Mouse (Mus musculus): ENCODE results near the gene Arl5c.

The Arl5c gene

GRCm38 (mm10) chr11:97994539-97995100 is 1.4 kb downstream of the Arl5c start:
- peak; percentile 94 for DNase-seq (ENCODE audit: low read depth)

- DNase-seq (ENCODE audit: low read depth): peak; percentile 95
Measured at GRCm38 (mm10) chr11:97988530-97989096, 7.4 kb downstream of the Arl5c start.

DNA sequence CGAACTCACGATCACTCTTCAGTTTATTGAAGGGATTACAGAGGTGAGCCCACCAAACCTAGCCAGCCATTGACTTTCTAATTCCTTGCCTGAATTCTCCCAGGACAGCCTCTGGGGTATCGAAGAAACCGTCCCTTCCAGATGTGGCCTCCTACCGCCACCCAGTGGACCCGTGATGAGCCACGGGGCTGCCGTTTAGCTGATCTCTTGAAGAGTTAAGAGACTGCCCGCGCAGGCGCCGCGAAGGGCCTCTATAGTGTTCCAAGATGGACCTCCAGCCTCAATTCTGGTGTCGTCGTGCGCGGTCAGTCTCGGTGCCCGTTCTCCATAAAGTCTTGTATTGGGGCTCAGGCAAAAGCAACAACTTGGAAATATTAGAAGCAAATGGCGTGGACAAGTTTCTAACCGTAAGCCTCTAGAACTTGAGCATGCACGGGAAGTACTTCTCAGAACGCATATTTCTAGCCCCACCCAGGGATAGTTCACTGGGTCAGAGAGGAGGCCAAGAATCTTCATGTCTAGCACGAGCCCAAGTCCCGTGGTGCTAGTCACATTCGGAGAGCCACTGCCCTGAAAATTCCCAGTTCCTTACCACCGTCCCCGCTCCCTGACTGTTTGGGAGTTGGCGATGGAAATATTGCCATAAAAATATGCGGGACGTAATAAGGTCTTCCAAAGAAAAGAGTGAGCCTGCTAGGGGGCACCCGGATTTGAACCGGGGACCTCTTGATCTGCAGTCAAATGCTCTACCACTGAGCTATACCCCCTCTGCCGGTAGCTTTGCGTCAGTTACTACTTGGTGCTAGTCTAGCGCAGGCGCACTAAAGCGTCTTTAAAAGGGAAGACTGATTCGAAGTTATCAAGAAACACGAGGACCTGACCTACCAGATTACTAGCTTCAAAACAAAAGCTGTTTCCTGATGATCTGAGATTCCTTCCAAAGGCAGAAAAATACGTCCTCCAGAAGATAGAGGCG is 8.1 kb downstream of the Arl5c start:
- peak; percentile 97 for DNase-seq (ENCODE audit: low read depth)

DNA sequence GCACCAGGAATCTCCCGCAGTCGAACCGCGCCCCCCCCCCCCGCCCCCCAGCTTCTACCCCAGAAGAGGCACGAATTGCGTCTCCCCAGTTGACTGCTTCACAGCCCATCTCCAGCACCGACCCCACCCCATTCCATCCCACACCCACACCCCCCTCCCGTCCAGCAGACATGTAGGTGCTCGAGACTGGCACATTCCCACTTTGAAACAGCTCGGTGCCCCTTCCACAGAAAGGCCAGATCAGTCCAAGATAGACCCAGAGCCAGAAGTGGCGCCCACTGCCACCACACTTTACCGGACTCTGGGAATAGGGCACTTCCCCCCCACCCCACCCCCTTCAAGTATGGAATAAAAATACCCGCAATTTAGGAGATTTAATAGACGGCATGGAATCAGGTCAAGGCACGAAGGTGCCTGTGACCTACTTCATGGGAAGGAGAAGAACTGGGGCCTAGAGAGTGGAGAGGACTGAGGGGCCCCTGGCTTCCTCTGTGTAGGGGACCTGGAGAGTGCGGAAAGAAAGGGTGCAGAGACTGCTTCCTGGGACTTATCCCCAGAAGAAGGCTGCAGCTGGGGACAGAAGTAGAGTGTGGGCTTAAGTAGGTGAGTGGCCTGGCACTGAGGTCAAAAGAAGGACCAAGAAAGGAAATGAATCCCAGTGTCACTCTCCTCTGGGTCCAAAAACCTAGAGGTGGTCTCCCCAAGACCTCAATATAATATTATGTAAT is 9.1 kb downstream of the Arl5c start:
- no peak for DNase-seq (ENCODE audit: low read depth)

- DNase-seq (ENCODE audit: low read depth): peak; percentile 58
Measured at GRCm38 (mm10) chr11:97985727-97986677, 10.0 kb downstream of the Arl5c start, which contains the start of gene Plxdc1. TSS of gene Plxdc1 (minus strand) at chr11:97986444.

- no peak for DNase-seq (ENCODE audit: low read depth)
Measured at GRCm38 (mm10) chr11:97983983-97984382, 12.0 kb downstream of the Arl5c start.

DNA sequence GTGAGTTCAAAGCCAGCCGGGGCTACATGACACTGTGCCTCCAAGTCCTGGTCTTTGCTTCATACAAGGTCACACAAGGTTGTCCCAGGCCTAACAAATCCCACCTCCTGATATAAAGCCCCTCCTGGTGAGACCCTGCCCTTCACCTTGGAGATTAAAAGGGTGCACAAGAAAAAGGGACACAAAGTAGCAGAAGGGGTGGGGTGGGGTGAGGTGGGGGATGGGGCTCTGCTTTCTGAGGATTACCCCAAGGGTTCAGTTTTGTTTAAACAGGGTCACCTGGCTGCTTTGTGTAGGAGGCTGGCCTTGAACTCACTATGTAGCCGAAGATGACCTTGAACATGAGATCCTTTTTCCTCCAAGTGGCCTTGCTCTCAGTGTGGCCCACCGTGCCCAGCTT is 12.5 kb downstream of the Arl5c start:
- DNase-seq (ENCODE audit: low read depth): no peak

DNA sequence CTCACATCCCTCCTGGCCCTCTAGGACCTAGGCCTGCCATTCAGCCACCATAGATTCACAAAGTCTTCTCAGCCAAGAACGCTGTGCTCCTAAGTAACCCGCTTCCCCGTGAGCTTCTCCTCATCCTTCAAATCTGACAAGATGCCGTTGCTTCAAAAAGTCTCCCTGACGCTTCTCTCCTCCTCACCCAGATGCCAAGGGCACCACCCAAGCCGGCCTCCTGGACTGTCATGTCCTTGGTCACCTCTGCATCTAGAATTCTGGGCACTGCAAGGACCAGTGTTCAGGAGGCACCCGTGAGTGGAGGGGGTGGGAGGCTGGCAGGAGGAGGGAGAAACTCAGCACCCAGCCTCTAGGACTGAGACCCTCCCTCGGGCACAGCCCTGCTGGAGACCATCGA is 13.3 kb downstream of the Arl5c start:
- DNase-seq (ENCODE audit: low read depth): no peak

DNA sequence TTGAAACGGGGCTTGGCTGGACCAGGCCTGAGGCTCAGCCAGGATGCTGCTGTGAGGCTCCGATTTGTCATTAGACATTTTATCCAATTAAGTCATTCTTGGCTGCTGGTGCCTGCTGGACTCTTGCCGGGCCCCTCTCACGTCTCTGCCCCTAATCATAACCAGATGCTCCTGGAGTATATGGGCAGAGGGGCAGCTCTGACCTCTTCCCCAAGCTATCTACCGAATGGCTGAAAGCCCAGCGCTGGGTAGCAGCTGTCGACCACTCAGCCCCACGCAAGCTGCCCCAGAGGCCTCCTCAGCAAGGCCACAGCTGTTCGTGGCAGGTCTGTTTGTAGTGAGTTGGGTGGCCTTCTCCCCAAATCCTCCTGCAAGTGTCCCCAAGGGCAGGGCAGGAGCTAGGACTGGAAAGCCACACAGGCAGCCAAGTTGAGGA is 15.4 kb downstream of the Arl5c start:
- no peak for DNase-seq (ENCODE audit: low read depth)

- DNase-seq (ENCODE audit: low read depth): no peak
Measured at GRCm38 (mm10) chr11:97979824-97980495, 16.0 kb downstream of the Arl5c start.

GRCm38 (mm10) chr11:97978392-97978791 is 17.6 kb downstream of the Arl5c start:
- DNase-seq (ENCODE audit: low read depth): no peak

GRCm38 (mm10) chr11:97977797-97978196 is 18.2 kb downstream of the Arl5c start:
- DNase-seq (ENCODE audit: low read depth): no peak

- no peak for DNase-seq (ENCODE audit: low read depth)
Measured at GRCm38 (mm10) chr11:97974746-97975145, 21.2 kb downstream of the Arl5c start.

- no peak for DNase-seq (ENCODE audit: low read depth)
Measured at GRCm38 (mm10) chr11:97974141-97974540, 21.8 kb downstream of the Arl5c start.

DNA sequence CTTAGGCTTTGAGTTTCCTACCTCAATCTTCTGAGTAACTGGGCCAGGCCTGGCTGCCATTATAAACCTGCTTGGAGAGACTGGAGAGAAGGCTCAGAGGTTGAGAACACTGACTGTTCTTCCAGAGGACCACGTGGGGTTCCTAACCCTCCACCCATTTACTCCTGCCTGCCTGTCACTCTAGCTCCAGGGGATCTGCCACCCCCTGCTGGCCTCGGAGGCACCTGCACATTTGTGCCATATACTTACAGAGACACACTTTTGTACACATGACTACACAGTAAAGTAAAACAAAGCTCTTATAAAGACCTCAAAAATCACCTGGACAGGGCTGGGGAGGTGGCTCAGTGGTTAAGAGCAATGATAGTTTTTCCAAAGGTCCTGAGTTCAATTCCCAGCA is 23.5 kb downstream of the Arl5c start:
- DNase-seq (ENCODE audit: low read depth): no peak

GRCm38 (mm10) chr11:97971232-97971631 is 24.7 kb downstream of the Arl5c start:
- peak; percentile 43 for DNase-seq (ENCODE audit: low read depth)

GRCm38 (mm10) chr11:97970771-97971170 is 25.2 kb downstream of the Arl5c start:
- DNase-seq (ENCODE audit: low read depth): no peak

GRCm38 (mm10) chr11:97968385-97968784 is 27.6 kb downstream of the Arl5c start:
- DNase-seq (ENCODE audit: low read depth): no peak

GRCm38 (mm10) chr11:97967114-97967513 is 28.9 kb downstream of the Arl5c start:
- DNase-seq (ENCODE audit: low read depth): no peak

DNA sequence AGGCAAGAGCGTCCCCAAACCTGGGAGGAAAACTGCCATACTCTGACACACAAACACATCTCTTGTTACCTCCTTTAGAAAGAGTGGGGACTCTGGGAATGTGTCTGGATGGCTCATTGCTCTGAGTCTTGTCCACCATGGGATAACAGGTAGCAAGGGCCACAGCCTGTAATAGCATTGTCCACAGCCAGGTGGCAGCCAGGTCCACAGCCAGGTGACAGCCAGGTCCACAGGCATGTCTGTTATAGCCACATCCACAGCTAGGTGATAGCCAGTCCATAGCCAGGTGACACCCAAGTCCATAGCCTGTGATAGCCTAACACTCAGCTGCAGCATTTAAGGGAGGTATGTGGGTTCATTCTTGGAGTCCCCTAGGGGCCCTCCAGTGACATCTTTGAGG is 35.1 kb downstream of the Arl5c start:
- DNase-seq (ENCODE audit: low read depth): peak; percentile 47

- no peak for DNase-seq (ENCODE audit: low read depth)
Measured at GRCm38 (mm10) chr11:97959300-97959680, 36.7 kb downstream of the Arl5c start.

All from naive thymus-derived CD4-positive, alpha-beta T cell, adult 2 months (primary cell).